ENCODE assay signal across 8 mouse cellular contexts in genomic region chr9:107645577-107645976, GRCm38 (mm10). TPM values are rescaled to one million over a fixed set of nuclear protein-coding genes. Genes with fewer than 3 reads are reported as not detected.
DNase-seq lines count a peak whose midpoint lies in the region; ATAC-seq lines count a peak whose summit lies in the region.

No protein-coding gene starts in this region.

- H3K36me3 ChIP-seq in forebrain, embryonic 15.5 days = no peaks in the 10 kb centered on the region
- H3K36me3 ChIP-seq in hindbrain, embryonic 15.5 days = no peaks in the 10 kb centered on the region
- H3K36me3 ChIP-seq in limb, embryonic 10.5 days = no peaks in the 10 kb centered on the region
- H3K36me3 ChIP-seq in midbrain, embryonic 12.5 days = no peaks in the 10 kb centered on the region

- peak; percentile 79 to 84 for DNase-seq in left cerebral cortex, adult 18-20 months (ENCODE audit: low spot score in 2 of 2)
- no peak for DNase-seq in left cerebral cortex, adult 11 months (ENCODE audit: low spot score)
- DNase-seq in cerebellum, adult 18-20 months = peak; percentile 82 to 86
- peak; percentile 93 for DNase-seq in limb, embryonic 10.5 days (ENCODE audit: low spot score)
- peak; percentile 50 to 74 for DNase-seq in spleen, adult 18-20 months

- no peaks in the 10 kb centered on the region for H3K9me3 ChIP-seq in forebrain, embryonic 15.5 days
- H3K9me3 ChIP-seq in hindbrain, embryonic 15.5 days = no peaks in the 10 kb centered on the region
- no peaks in the 10 kb centered on the region for H3K9me3 ChIP-seq in limb, embryonic 10.5 days (replicated peaks)
- no peaks in the 10 kb centered on the region for H3K9me3 ChIP-seq in midbrain, embryonic 12.5 days

- peaks cover 21% of the 10 kb centered on the region for H3K4me1 ChIP-seq in forebrain, embryonic 15.5 days
- H3K4me1 ChIP-seq in hindbrain, embryonic 15.5 days (replicated peaks) = peaks cover 22% of the 10 kb centered on the region
- H3K4me1 ChIP-seq in limb, embryonic 10.5 days = peaks cover 35% of the 10 kb centered on the region
- H3K4me1 ChIP-seq in midbrain, embryonic 12.5 days = peaks cover 33% of the 10 kb centered on the region

- no peak overlapping the region for H3K9ac ChIP-seq in forebrain, embryonic 15.5 days (replicated peaks)
- H3K9ac ChIP-seq in hindbrain, embryonic 15.5 days = no peak overlapping the region
- no peak overlapping the region for H3K9ac ChIP-seq in midbrain, embryonic 12.5 days (replicated peaks)

- H3K4me2 ChIP-seq in forebrain, embryonic 15.5 days (replicated peaks) = no peak overlapping the region
- H3K4me2 ChIP-seq in hindbrain, embryonic 15.5 days = no peak overlapping the region
- no peak overlapping the region for H3K4me2 ChIP-seq in midbrain, embryonic 12.5 days (replicated peaks)

- peak; percentile 71 for ATAC-seq in forebrain, embryonic 15.5 days (replicated peaks)
- ATAC-seq in hindbrain, embryonic 15.5 days (ENCODE audit: low FRiP score, low read depth) = peak; percentile 80
- peak; percentile 69 for ATAC-seq in midbrain, embryonic 12.5 days (ENCODE audit: low FRiP score, low read depth)

- H3K4me3 ChIP-seq in forebrain, embryonic 15.5 days = no peak overlapping the region
- no peak overlapping the region for H3K4me3 ChIP-seq in hindbrain, embryonic 15.5 days
- H3K4me3 ChIP-seq in limb, embryonic 10.5 days = no peak overlapping the region
- no peak overlapping the region for H3K4me3 ChIP-seq in midbrain, embryonic 12.5 days

- H3K27ac ChIP-seq in forebrain, embryonic 15.5 days (replicated peaks) = no peak overlapping the region
- no peak overlapping the region for H3K27ac ChIP-seq in hindbrain, embryonic 15.5 days (replicated peaks)
- no peak overlapping the region for H3K27ac ChIP-seq in limb, embryonic 10.5 days
- H3K27ac ChIP-seq in midbrain, embryonic 12.5 days (replicated peaks) = no peak overlapping the region

- WGBS in forebrain, embryonic 15.5 days = 9% methylated on average over 5 of the region's 5 CpGs
- WGBS in hindbrain, embryonic 15.5 days = 11% methylated on average over 5 of the region's 5 CpGs
- 8% methylated on average over 5 of the region's 5 CpGs for WGBS in limb, embryonic 10.5 days
- 12% methylated on average over 5 of the region's 5 CpGs for WGBS in midbrain, embryonic 12.5 days

- H3K27me3 ChIP-seq in forebrain, embryonic 15.5 days = no peaks in the 10 kb centered on the region
- H3K27me3 ChIP-seq in hindbrain, embryonic 15.5 days = no peaks in the 10 kb centered on the region
- H3K27me3 ChIP-seq in limb, embryonic 10.5 days (ENCODE audit: low read depth, poor library complexity, severe bottlenecking) = no peaks in the 10 kb centered on the region
- no peaks in the 10 kb centered on the region for H3K27me3 ChIP-seq in midbrain, embryonic 12.5 days

RNA-seq across cellular contexts. Expression of gene Gnai2, which starts 10.4 kb away (rescaled TPM):
- 100 to 1,000 TPM; 222 to 239 TPM for total RNA-seq in left cerebral cortex, adult 18-20 months (2021)
- polyA plus RNA-seq in forebrain, embryonic 15.5 days (2015; fragmentation: Nextera tagmentation; extraction: Ambion mirVana) = 335 and 338 TPM in 2 replicates
- polyA plus RNA-seq in hindbrain, embryonic 15.5 days (2015; fragmentation: Nextera tagmentation; extraction: Ambion mirVana) = 332 and 343 TPM in 2 replicates
- 355 and 403 TPM in 2 replicates for polyA plus RNA-seq in limb, embryonic 10.5 days (2016; fragmentation: Nextera tagmentation; extraction: Ambion mirVana)
- 635 and 641 TPM in 2 replicates for polyA plus RNA-seq in midbrain, embryonic 12.5 days (2016; fragmentation: Nextera tagmentation; extraction: Ambion mirVana)

RNA-seq across cellular contexts. Expression of gene Slc38a3, which starts 23.8 kb away (rescaled TPM):
- 10 to 100 TPM; 66.6 to 84.4 TPM for total RNA-seq in left cerebral cortex, adult 18-20 months (2021)
- 24.2 and 24.4 TPM in 2 replicates for polyA plus RNA-seq in forebrain, embryonic 15.5 days (2015; fragmentation: Nextera tagmentation; extraction: Ambion mirVana)
- 41.4 and 43.3 TPM in 2 replicates for polyA plus RNA-seq in hindbrain, embryonic 15.5 days (2015; fragmentation: Nextera tagmentation; extraction: Ambion mirVana)
- polyA plus RNA-seq in limb, embryonic 10.5 days (2016; fragmentation: Nextera tagmentation; extraction: Ambion mirVana) = 3.9 and 4.3 TPM in 2 replicates
- polyA plus RNA-seq in midbrain, embryonic 12.5 days (2016; fragmentation: Nextera tagmentation; extraction: Ambion mirVana) = 13.9 and 14.8 TPM in 2 replicates

RNA-seq across cellular contexts. Expression of gene Gnat1, which starts 33.9 kb away (rescaled TPM):
- total RNA-seq in left cerebral cortex, adult 18-20 months (2021) = under 1 TPM; 0.35 to 0.73 TPM
- 1.7 and 1.8 TPM in 2 replicates for polyA plus RNA-seq in forebrain, embryonic 15.5 days (2015; fragmentation: Nextera tagmentation; extraction: Ambion mirVana)
- 2.0 and 3.6 TPM in 2 replicates for polyA plus RNA-seq in hindbrain, embryonic 15.5 days (2015; fragmentation: Nextera tagmentation; extraction: Ambion mirVana)
- 2.6 and 3.3 TPM in 2 replicates for polyA plus RNA-seq in limb, embryonic 10.5 days (2016; fragmentation: Nextera tagmentation; extraction: Ambion mirVana)
- 1.9 and 2.7 TPM in 2 replicates for polyA plus RNA-seq in midbrain, embryonic 12.5 days (2016; fragmentation: Nextera tagmentation; extraction: Ambion mirVana)

RNA-seq across cellular contexts. Expression of gene Sema3b, which starts 36.5 kb away (rescaled TPM):
- 1 to 10 TPM; 3.5 to 4.5 TPM for total RNA-seq in left cerebral cortex, adult 18-20 months (2021)
- 1.7 and 2.8 TPM in 2 replicates for polyA plus RNA-seq in forebrain, embryonic 15.5 days (2015; fragmentation: Nextera tagmentation; extraction: Ambion mirVana)
- polyA plus RNA-seq in hindbrain, embryonic 15.5 days (2015; fragmentation: Nextera tagmentation; extraction: Ambion mirVana) = 4.6 and 5.1 TPM in 2 replicates
- polyA plus RNA-seq in limb, embryonic 10.5 days (2016; fragmentation: Nextera tagmentation; extraction: Ambion mirVana) = 2.2 and 3.6 TPM in 2 replicates
- polyA plus RNA-seq in midbrain, embryonic 12.5 days (2016; fragmentation: Nextera tagmentation; extraction: Ambion mirVana) = 3.2 TPM in 2 replicates

RNA-seq across cellular contexts. Expression of gene Ifrd2, which starts 58.1 kb away (rescaled TPM):
- total RNA-seq in left cerebral cortex, adult 18-20 months (2021) = 10 to 100 TPM; 11.3 to 11.9 TPM
- 15.4 and 16.9 TPM in 2 replicates for polyA plus RNA-seq in forebrain, embryonic 15.5 days (2015; fragmentation: Nextera tagmentation; extraction: Ambion mirVana)
- polyA plus RNA-seq in hindbrain, embryonic 15.5 days (2015; fragmentation: Nextera tagmentation; extraction: Ambion mirVana) = 16.3 and 17.3 TPM in 2 replicates
- 55.0 and 69.4 TPM in 2 replicates for polyA plus RNA-seq in limb, embryonic 10.5 days (2016; fragmentation: Nextera tagmentation; extraction: Ambion mirVana)
- 20.1 and 21.1 TPM in 2 replicates for polyA plus RNA-seq in midbrain, embryonic 12.5 days (2016; fragmentation: Nextera tagmentation; extraction: Ambion mirVana)
